Mouse (Mus musculus): ENCODE measurements at regions not wholly inside any gene's neighbourhood (a gene's known extent, or its start where the extent isn't known, plus 50 kb on each side); places are given as distances from the start of the nearest gene placed in this dataset.

GRCm38 (mm10) chr16:39285028-39285744 is 392.7 kb downstream of the Igsf11 start:
- no peak for DNase-seq

- no peak for DNase-seq
Measured at GRCm38 (mm10) chr16:39286797-39287565, 394.5 kb downstream of the Igsf11 start.

GRCm38 (mm10) chr16:39298856-39299255 is 406.4 kb downstream of the Igsf11 start:
- no peak for DNase-seq

GRCm38 (mm10) chr16:39302902-39303361 is 410.5 kb downstream of the Igsf11 start:
- DNase-seq, result no peak

- DNase-seq, result no peak
Measured at GRCm38 (mm10) chr16:39303371-39303770, 410.9 kb downstream of the Igsf11 start.

- DNase-seq, result no peak
Measured at GRCm38 (mm10) chr16:39307951-39308350, 415.5 kb downstream of the Igsf11 start.

GRCm38 (mm10) chr16:39316752-39317594 is 424.5 kb downstream of the Igsf11 start:
- DNase-seq, result peak; percentile 7 to 66

GRCm38 (mm10) chr16:39325627-39326026 is 433.2 kb downstream of the Igsf11 start:
- no peak for DNase-seq

- peak in 1 of 2 experiments; percentile 1 for DNase-seq
Measured at GRCm38 (mm10) chr16:39363657-39364056, 471.2 kb downstream of the Igsf11 start.

GRCm38 (mm10) chr16:39368276-39368675 is 475.8 kb downstream of the Igsf11 start:
- no peak for DNase-seq

- DNase-seq, result no peak
Measured at GRCm38 (mm10) chr16:39374616-39375015, 482.1 kb downstream of the Igsf11 start.

GRCm38 (mm10) chr16:39379959-39380358 is 487.5 kb downstream of the Igsf11 start:
- DNase-seq, result no peak

- no peak for DNase-seq
Measured at GRCm38 (mm10) chr16:39389943-39390342, 497.5 kb downstream of the Igsf11 start.

- DNase-seq, result no peak
Measured at GRCm38 (mm10) chr16:39390626-39391025, 498.2 kb downstream of the Igsf11 start.

- no peak for DNase-seq
Measured at GRCm38 (mm10) chr16:39402101-39402749, 509.8 kb downstream of the Igsf11 start.

GRCm38 (mm10) chr16:39431581-39431980 is 539.1 kb downstream of the Igsf11 start:
- no peak for DNase-seq

GRCm38 (mm10) chr16:39445740-39446139 is 538.4 kb upstream of the Lsamp start:
- no peak for DNase-seq

- DNase-seq, result no peak
Measured at GRCm38 (mm10) chr16:39453400-39454138, 530.6 kb upstream of the Lsamp start.
